Mouse (Mus musculus) c-Kit-positive CD71-positive TER-119-positive erythroid progenitor cells, embryonic 14.5 days (primary cell): Measurements from ENCODE around the gene Egfl7.

Experiments
- DNase-seq: peaks from one replicate; pipeline ENCODE4 v3.0.0-alpha.2; 2013; ENCODE audit warnings: low spot score

The Egfl7 gene

DNA sequence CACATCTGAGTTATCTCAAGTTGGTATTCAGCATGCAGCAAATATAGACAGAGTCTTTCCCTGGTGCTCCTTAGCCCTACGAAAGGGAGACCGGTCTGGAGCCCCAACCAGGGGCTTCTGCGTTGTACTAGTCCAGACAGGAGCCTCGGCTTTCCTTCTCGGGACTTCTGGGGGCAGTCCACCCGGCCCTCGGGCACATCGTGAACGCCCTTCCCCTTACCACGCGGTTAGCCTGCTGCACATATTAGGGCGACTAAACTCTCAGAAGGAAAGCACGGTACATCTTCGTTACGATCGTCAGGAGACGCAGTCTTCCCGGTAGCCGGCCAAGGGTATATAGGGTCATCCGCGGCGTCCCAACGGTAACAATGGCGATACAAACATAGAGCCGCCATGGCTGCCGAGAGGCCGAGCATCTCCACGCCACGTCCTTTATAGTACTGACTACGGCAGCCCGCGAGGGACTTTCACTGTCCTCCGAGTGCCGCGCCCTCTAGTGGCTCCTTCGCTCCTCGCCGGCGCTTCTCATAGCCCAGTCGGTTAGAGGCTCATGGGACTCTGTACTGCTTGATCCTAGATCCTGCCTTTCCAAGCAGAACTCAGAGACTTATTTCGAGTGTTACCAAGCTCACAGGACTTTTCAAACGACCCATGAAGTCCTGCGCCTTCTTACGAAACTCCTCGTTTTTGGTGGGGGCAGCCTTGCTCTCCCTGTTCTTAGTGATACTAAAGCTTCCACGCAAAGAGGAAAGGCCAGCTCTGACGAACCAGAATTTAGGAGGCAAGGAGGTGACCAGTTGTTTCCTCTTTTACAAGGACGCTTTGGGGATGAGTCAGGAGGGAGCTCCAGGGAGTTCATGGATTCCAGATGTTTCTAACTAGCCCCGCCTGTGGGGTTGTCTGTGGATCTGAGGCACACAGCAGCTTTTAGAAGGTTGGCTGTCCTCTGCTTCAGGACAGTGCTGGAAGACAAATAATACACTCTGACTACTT is 60.3 kb downstream of the Egfl7 start:
- peak; percentile 94 for DNase-seq

DNA sequence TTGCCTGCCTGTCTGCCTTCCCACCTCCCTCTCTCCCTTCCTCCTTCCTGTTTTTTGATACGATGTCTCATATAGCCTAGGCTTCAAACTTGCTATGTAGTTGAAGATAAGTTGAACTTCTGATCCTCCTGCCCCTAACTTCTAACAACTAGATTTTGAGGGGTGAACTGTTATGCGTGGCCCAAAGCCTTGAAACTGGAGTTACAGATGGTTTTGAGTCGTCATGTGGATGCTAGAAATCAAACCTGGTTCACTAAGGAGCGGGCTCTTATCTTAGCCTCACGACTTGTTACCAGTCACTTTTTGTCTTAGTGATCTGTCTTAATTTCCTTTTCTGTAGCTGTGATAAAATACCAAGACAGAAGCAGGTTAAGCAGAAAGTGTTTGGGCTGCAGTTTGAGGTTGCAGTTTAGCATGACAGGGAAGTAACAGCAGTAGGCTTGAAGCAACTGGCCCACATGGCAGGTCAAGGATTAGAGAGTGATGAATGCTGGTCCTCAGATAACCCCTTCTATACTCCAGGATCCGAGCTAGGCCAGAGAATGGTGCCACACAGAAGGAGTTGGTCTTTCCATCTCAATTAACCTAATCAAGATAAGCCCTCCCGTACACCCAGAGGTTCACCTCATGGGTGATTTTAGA is 61.3 kb downstream of the Egfl7 start:
- no peak for DNase-seq
